Mouse (Mus musculus) limb, embryonic 14.5 days (tissue): Measurements from ENCODE around the gene Gpx4. TPM values are rescaled to one million over a fixed set of nuclear protein-coding genes. Genes with fewer than 3 reads are reported as not detected.
A peak's percentile ranks its signal among the peaks of the same experiment; 100 is the strongest.
"Not testable (repeated sequence)": the region's sequence is repeated elsewhere in the genome, so short reads cannot be mapped to it uniquely, and the experiment has no call there.

Experiments
- ATAC-seq: fragments of 200-750 bp; cut with Nextera tagmentation; 2 replicates; pipeline ENCODE4 v1.8.0; 2017; ENCODE audit warnings: low read depth, moderate number of reproducible peaks, moderate TSS enrichment; ENCODE audit not compliant: low FRiP score
- DNase-seq: peaks from one replicate; pipeline ENCODE4 v3.0.0-alpha.2; 2015; ENCODE audit warnings: low spot score
- H3K27ac ChIP-seq: fragments of 300-500 bp; sonication (generic); replicated peaks from 2 replicates; pipeline ENCODE4 v1.5.1; 2014; ENCODE audit warnings: low read depth, mild to moderate bottlenecking, low read length, moderate library complexity, mixed read lengths
- H3K27me3 ChIP-seq: fragments of 300-500 bp; sonication (generic); 2 replicates; pipeline ENCODE4 v1.6.1; 2014; ENCODE audit warnings: low read length, mixed read lengths; ENCODE audit not compliant: control insufficient read depth, insufficient read depth
- H3K36me3 ChIP-seq: fragments of 300-500 bp; sonication (generic); 2 replicates; pipeline ENCODE4 v1.6.1; 2014; ENCODE audit warnings: mild to moderate bottlenecking, low read length, moderate library complexity, mixed read lengths; ENCODE audit not compliant: control insufficient read depth, insufficient read depth
- H3K4me1 ChIP-seq: fragments of 300-500 bp; sonication (generic); 2 replicates; pipeline ENCODE4 v1.6.1; 2014; ENCODE audit warnings: antibody characterized with exemption, low read length, mixed read lengths; ENCODE audit not compliant: control insufficient read depth, insufficient read depth
- H3K4me2 ChIP-seq: fragments of 300-500 bp; sonication (generic); replicated peaks from 2 replicates; pipeline ENCODE4 v1.6.1; 2014; ENCODE audit warnings: low read depth, mild to moderate bottlenecking, low read length, moderate library complexity; ENCODE audit not compliant: severe bottlenecking
- H3K4me3 ChIP-seq: fragments of 300-500 bp; sonication (generic); replicated peaks from 2 replicates; pipeline ENCODE4 v1.5.1; 2014; ENCODE audit warnings: low read length
- H3K9ac ChIP-seq: fragments of 300-500 bp; sonication (generic); 2 replicates; pipeline ENCODE4 v1.6.1; 2014; ENCODE audit warnings: mild to moderate bottlenecking, low read depth, low read length, moderate library complexity; ENCODE audit not compliant: severe bottlenecking
- H3K9me3 ChIP-seq: fragments of 300-500 bp; sonication (generic); 2 replicates; pipeline ENCODE4 v1.6.1; 2016; ENCODE audit warnings: low read length; ENCODE audit not compliant: control insufficient read depth
- POLR2A ChIP-seq: fragments of 200-500 bp; IDR thresholded peaks from 2 replicates; pipeline ENCODE4 v1.8.0; 2012; ENCODE audit warnings: inconsistent platforms, mild to moderate bottlenecking, moderate library complexity, borderline replicate concordance; ENCODE audit not compliant: insufficient read depth, insufficient read length; ENCODE audit errors: extremely low read depth
- WGBS: fragments of 180-500 bp; shearing (Covaris S2); extraction: QIAGEN DNeasy Blood & Tissue Kit; methylation state at CpG from one replicate; pipeline ENCODE4 v1.1.7; 2014; 5-methylcytosine and 5-hydroxymethylcytosine counted together
- polyA plus RNA-seq, 2 experiments: library from polyadenylated mRNA; depleted of rRNA in 1 of 2; stranded (reverse) in 1 of 2; unstranded in 1 of 2; fragments of >200 nt; fragmentation: Nextera tagmentation in 1 of 2; extraction: Ambion mirVana in 1 of 2; gene quantifications; 2 replicates each; pipeline versions ENCODE4 v1.2.1 to v1.2.3; 2012 to 2014

The Gpx4 gene
- polyA plus RNA-seq, 2 experiments = 379 to 493 TPM

DNA sequence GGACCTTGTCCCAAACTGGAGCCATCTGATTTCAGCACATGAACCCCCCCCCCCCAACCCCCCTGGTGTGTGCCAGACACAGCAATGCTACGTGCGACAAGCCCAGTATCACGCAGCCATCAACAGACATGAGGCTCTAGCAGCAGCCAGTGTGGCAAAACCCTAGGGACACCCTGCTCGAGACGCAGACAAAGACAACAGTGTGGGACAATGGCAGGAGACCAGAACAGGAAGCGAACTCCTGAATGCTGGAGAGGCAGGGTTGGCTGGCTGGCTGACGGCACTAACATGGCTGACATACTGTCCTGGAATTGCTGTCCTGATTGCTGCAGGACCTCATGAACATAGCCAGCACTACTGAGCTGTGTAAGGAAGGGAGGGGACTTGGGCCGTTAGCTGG, 11.8 kb upstream of the Gpx4 start:
- Histone ChIP-seq H3K36me3 (peaks cover 41% of the 10 kb centered on the region), H3K9me3 (no peaks in the 10 kb centered on the region), H3K4me3 (no peak overlapping the region), H3K4me2 (no peak overlapping the region), H3K4me1 (peaks cover 10% of the 10 kb centered on the region), H3K27ac (no peak overlapping the region), H3K27me3 (no peaks in the 10 kb centered on the region), H3K9ac (no peak overlapping the region)
- no peak for TF ChIP-seq POLR2A
- ATAC-seq (no peak), DNase-seq (no peak)
- 81% methylated on average over 8 of the region's 8 CpGs for WGBS

DNA sequence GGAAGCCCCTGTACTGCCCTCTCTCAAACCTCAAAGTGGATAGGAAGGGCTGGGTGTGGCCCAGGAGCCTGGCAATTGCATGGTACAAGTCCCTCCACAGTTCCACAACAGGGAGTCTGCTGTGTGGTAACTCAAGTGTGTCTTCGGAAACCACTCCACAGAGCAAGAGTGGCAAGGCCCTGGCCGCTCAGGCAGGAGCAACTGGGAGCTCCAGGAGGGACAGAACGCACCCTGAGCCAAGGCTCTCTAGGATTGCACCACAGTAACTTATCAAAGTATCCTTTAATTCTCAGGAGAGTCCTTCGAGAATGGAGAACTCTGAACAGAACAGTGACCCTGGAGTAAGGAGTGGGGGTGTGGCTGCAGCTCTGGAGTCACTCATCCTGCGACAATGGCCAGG, 11.3 kb upstream of the Gpx4 start:
- H3K9ac ChIP-seq = 0 out of 2 replicates have a peak overlapping the region, but pooled peaks have one; percentile 28

DNA sequence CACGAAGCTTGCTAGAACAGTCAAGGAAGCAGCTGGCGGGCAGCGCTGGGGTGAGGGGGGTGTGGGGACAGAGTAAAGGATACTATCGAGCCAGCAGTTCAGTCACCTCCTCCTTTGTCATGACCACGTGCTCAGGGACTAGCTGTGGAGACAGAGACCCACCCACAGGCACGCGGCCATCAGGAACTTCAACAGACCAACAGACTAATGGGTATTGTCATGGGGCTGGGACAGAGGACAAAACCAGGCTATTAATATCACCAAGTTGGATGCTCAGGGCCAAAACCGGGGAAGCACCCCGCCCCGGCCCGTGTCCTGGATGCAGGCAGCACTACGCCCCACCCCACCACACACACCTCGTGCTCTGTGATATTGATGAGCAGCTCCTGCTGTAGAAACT, 10.1 kb upstream of the Gpx4 start:
- DNase-seq (no peak), ATAC-seq (no peak)
- Histone ChIP-seq H3K27ac (no peak overlapping the region), H3K4me2 (no peak overlapping the region), H3K36me3 (peaks cover 41% of the 10 kb centered on the region), H3K4me1 (peaks cover 10% of the 10 kb centered on the region), H3K4me3 (no peak overlapping the region), H3K9ac (no peak overlapping the region), H3K27me3 (no peaks in the 10 kb centered on the region), H3K9me3 (no peaks in the 10 kb centered on the region)
- no peak for TF ChIP-seq POLR2A
- 98% methylated on average over 13 of the region's 13 CpGs for WGBS

More for the DNA sequence above, 11.3 kb upstream of the Gpx4 start:
- 93% methylated on average over 5 of the region's 5 CpGs for WGBS
- H3K4me2 ChIP-seq = no peak overlapping the region
- no peak overlapping the region for H3K27ac ChIP-seq
- TF ChIP-seq POLR2A = no peak
- H3K4me1 ChIP-seq = peaks cover 10% of the 10 kb centered on the region
- H3K4me3 ChIP-seq = no peak overlapping the region
- H3K36me3 ChIP-seq = peaks cover 41% of the 10 kb centered on the region
- DNase-seq = no peak
- no peaks in the 10 kb centered on the region for H3K27me3 ChIP-seq
- no peak for ATAC-seq
- no peaks in the 10 kb centered on the region for H3K9me3 ChIP-seq

DNA sequence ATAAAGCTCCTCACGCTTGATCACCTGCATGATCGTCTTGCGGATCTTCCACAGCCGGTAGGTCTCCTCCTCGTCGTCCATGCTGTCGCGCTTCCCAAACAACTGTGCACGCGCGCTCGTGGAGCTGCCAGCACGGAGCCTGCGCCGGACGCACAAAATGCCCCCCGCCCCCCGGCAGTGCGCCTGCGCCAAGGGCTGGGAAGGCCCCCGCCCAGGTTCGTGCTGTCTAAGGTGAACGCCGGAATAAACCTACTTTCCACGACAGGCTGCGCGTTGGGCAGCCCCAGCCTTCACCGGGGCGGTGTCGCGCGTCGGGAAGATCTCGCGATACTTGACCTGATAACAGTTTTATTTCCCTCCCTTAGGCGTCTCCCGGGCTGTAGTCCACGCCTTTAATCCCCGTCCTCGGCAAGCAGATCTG, 7.4 kb upstream of the Gpx4 start, which contains the start of gene Polr2e:
Polr2e (minus strand) TSS at position 237 of the 421 bp plus-strand sequence.
- H3K4me1 ChIP-seq = peaks cover 10% of the 10 kb centered on the region
- DNase-seq = peak; percentile 99

DNA sequence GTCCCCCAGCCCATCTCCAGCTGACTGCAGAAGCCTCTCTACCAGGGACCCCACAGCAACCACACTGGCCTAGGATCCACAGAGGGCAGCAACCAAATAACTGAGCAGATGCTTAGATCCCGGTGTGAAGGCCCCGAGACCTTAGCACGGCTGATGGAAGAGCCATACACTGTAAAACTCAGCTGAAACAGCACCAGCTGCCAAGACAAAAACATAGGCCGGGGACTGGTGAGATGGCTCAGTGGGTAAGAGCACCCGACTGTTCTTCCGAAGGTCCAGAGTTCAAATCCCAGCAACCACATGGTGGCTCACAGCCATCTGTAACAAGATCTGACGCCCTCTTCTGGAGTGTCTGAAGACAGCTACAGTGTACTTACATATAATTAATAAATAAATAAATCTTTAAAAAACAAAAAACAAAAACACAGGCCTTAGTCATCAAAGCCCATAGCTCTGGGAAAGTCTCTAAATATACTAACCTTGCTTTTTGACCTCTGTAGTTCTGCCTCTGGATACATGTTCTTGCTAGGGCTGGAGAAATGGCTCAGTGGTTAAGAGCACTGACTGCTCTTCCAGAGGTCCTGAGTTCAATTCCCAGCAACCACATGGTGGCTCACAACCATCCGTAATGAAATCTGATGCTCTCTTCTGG, 5.4 kb upstream of the Gpx4 start:
- H3K9me3 ChIP-seq, DNase-seq, H3K27ac ChIP-seq, H3K4me3 ChIP-seq, H3K4me2 ChIP-seq, H3K27me3 ChIP-seq, H3K9ac ChIP-seq, ATAC-seq, H3K4me1 ChIP-seq: not testable (repeated sequence)
- peaks cover 19% of the 10 kb centered on the region for H3K36me3 ChIP-seq
- WGBS = 91% methylated on average over 8 of the region's 8 CpGs

More for the DNA sequence above, 7.4 kb upstream of the Gpx4 start, which contains the start of gene Polr2e:
- Histone ChIP-seq H3K27ac (peak within 1 kb of the TSS; percentile 50; the same call in 1 of the 2 replicates), H3K9me3 (no peaks in the 10 kb centered on the region), H3K36me3 (peaks cover 38% of the 10 kb centered on the region), H3K27me3 (no peaks in the 10 kb centered on the region), H3K4me2 (peak within 1 kb of the TSS; percentile 73), H3K9ac (peak within 1 kb of the TSS; percentile 80), H3K4me3 (peak within 1 kb of the TSS; percentile 93)
- peak; percentile 99 for ATAC-seq
- 2% methylated on average over 40 of the region's 40 CpGs for WGBS
- TF ChIP-seq POLR2A = peak; percentile 76; the same call in 1 of the 2 replicates
